Mouse (Mus musculus): ENCODE measurements around the gene Gins2. TPM values are rescaled to one million over a fixed set of nuclear protein-coding genes. Genes with fewer than 3 reads are reported as not detected.

Gins2 gene
- polyA plus RNA-seq, 1 experiment from 2014 or later: 20.3 TPM

- peak; percentile 84 for ATAC-seq
- TF ChIP-seq EP300 (IDR thresholded peaks at IDR 0.05; ENCODE audit: low read depth) (peak; percentile 44), CTCF (IDR thresholded peaks at IDR 0.05; ENCODE audit: low read depth) (no peak)
- H3K27me3 ChIP-seq (ENCODE audit: insufficient read depth, low read length): no peaks in the 10 kb centered on the region
- H3K4me2 ChIP-seq (ENCODE audit: low read depth, low read length): 0 out of 2 replicates have a peak overlapping the region, but pooled peaks have one; percentile 6
- peak; percentile 56 for DNase-seq
- no peaks in the 10 kb centered on the region for H3K9me3 ChIP-seq (ENCODE audit: low read length)
- H3K4me1 ChIP-seq (ENCODE audit: insufficient read depth): peaks cover 19% of the 10 kb centered on the region
- no peak overlapping the region for H3K9ac ChIP-seq (replicated peaks)
- H3K36me3 ChIP-seq (replicated peaks; ENCODE audit: insufficient read depth, low read length): no peaks in the 10 kb centered on the region
- 57% methylated on average over 11 of the region's 11 CpGs for WGBS (ENCODE audit: insufficient replicate concordance)
- H3K4me3 ChIP-seq (ENCODE audit: low read depth, low read length): no peak overlapping the region
- H3K27ac ChIP-seq (ENCODE audit: low read depth): peak overlapping the region; percentile 97
These were observed 30.4 kb upstream of the Gins2 start for GRCm38 (mm10) chr8:120619235-120620180.

GRCm38 (mm10) chr8:120618110-120618509 is 29.0 kb upstream of the Gins2 start:
- H3K9me3 ChIP-seq (ENCODE audit: low read length): no peaks in the 10 kb centered on the region
- H3K4me1 ChIP-seq (ENCODE audit: insufficient read depth): peaks cover 19% of the 10 kb centered on the region
- no peak overlapping the region for H3K9ac ChIP-seq (replicated peaks)
- ATAC-seq: no peak
- no peak overlapping the region for H3K27ac ChIP-seq (ENCODE audit: low read depth)
- peak; percentile 83 for DNase-seq
- H3K27me3 ChIP-seq (ENCODE audit: insufficient read depth, low read length): no peaks in the 10 kb centered on the region
- TF ChIP-seq CTCF (IDR thresholded peaks at IDR 0.05; ENCODE audit: low read depth) (peak; percentile 92), EP300 (IDR thresholded peaks at IDR 0.05; ENCODE audit: low read depth) (no peak)
- no peak overlapping the region for H3K4me2 ChIP-seq (ENCODE audit: low read depth, low read length)
- 4% methylated on average over 6 of the region's 6 CpGs for WGBS (ENCODE audit: insufficient replicate concordance)
- H3K4me3 ChIP-seq (ENCODE audit: low read depth, low read length): no peak overlapping the region
- no peaks in the 10 kb centered on the region for H3K36me3 ChIP-seq (replicated peaks; ENCODE audit: insufficient read depth, low read length)

GRCm38 (mm10) chr8:120616663-120617626 is 27.8 kb upstream of the Gins2 start:
- no peak overlapping the region for H3K4me3 ChIP-seq (ENCODE audit: low read depth, low read length)
- no peaks in the 10 kb centered on the region for H3K36me3 ChIP-seq (replicated peaks; ENCODE audit: insufficient read depth, low read length)
- no peaks in the 10 kb centered on the region for H3K9me3 ChIP-seq (ENCODE audit: low read length)
- H3K27me3 ChIP-seq (ENCODE audit: insufficient read depth, low read length): no peaks in the 10 kb centered on the region
- H3K27ac ChIP-seq (ENCODE audit: low read depth): no peak overlapping the region
- H3K4me1 ChIP-seq (ENCODE audit: insufficient read depth): peaks cover 18% of the 10 kb centered on the region
- no peak for TF ChIP-seq CTCF (IDR thresholded peaks at IDR 0.05; ENCODE audit: low read depth)
- TF ChIP-seq EP300 (IDR thresholded peaks at IDR 0.05; ENCODE audit: low read depth): no peak
- 55% methylated on average over 7 of the region's 8 CpGs for WGBS (ENCODE audit: insufficient replicate concordance)
- H3K4me2 ChIP-seq (ENCODE audit: low read depth, low read length): no peak overlapping the region
- DNase-seq (no peak), ATAC-seq (no peak)
- no peak overlapping the region for H3K9ac ChIP-seq (replicated peaks)

- WGBS (ENCODE audit: insufficient replicate concordance): 85% methylated on average over 3 of the region's 3 CpGs
- Histone ChIP-seq H3K9me3 (ENCODE audit: low read length) (no peaks in the 10 kb centered on the region), H3K4me1 (ENCODE audit: insufficient read depth) (no peaks in the 10 kb centered on the region; the same call in 1 of the 2 replicates), H3K4me3 (ENCODE audit: low read depth, low read length) (no peak overlapping the region), H3K4me2 (ENCODE audit: low read depth, low read length) (no peak overlapping the region), H3K9ac (replicated peaks) (no peak overlapping the region), H3K27ac (ENCODE audit: low read depth) (no peak overlapping the region), H3K27me3 (ENCODE audit: insufficient read depth, low read length) (no peaks in the 10 kb centered on the region), H3K36me3 (replicated peaks; ENCODE audit: insufficient read depth, low read length) (no peaks in the 10 kb centered on the region)
- DNase-seq (no peak), ATAC-seq (no peak)
- TF ChIP-seq CTCF (IDR thresholded peaks at IDR 0.05; ENCODE audit: low read depth): no peak
- no peak for TF ChIP-seq EP300 (IDR thresholded peaks at IDR 0.05; ENCODE audit: low read depth)
These were observed 25.4 kb upstream of the Gins2 start for GRCm38 (mm10) chr8:120614491-120614890.

- Histone ChIP-seq H3K4me3 (ENCODE audit: low read depth, low read length) (no peak overlapping the region), H3K36me3 (replicated peaks; ENCODE audit: insufficient read depth, low read length) (no peaks in the 10 kb centered on the region), H3K9ac (replicated peaks) (no peak overlapping the region), H3K27ac (ENCODE audit: low read depth) (no peak overlapping the region), H3K4me1 (ENCODE audit: insufficient read depth) (no peaks in the 10 kb centered on the region), H3K27me3 (ENCODE audit: insufficient read depth, low read length) (no peaks in the 10 kb centered on the region), H3K9me3 (ENCODE audit: low read length) (no peaks in the 10 kb centered on the region), H3K4me2 (ENCODE audit: low read depth, low read length) (no peak overlapping the region)
- no peak for TF ChIP-seq CTCF (IDR thresholded peaks at IDR 0.05; ENCODE audit: low read depth)
- TF ChIP-seq EP300 (IDR thresholded peaks at IDR 0.05; ENCODE audit: low read depth): no peak
- DNase-seq (no peak), ATAC-seq (no peak)
- 77% methylated on average over 6 of the region's 6 CpGs for WGBS (ENCODE audit: insufficient replicate concordance)
These were observed 21.7 kb upstream of the Gins2 start for GRCm38 (mm10) chr8:120610824-120611223.

- H3K36me3 ChIP-seq (replicated peaks; ENCODE audit: insufficient read depth, low read length): no peaks in the 10 kb centered on the region
- H3K9me3 ChIP-seq (ENCODE audit: low read length): no peaks in the 10 kb centered on the region
- H3K4me2 ChIP-seq (ENCODE audit: low read depth, low read length): peak overlapping the region; percentile 42
- ATAC-seq (peak; percentile 64; the same call in 1 of the 2 replicates), DNase-seq (peak; percentile 83)
- WGBS (ENCODE audit: insufficient replicate concordance): 7% methylated on average over 7 of the region's 7 CpGs
- TF ChIP-seq EP300 (IDR thresholded peaks at IDR 0.05; ENCODE audit: low read depth): no peak
- peak; percentile 93 for TF ChIP-seq CTCF (IDR thresholded peaks at IDR 0.05; ENCODE audit: low read depth)
- no peaks in the 10 kb centered on the region for H3K4me1 ChIP-seq (ENCODE audit: insufficient read depth)
- H3K9ac ChIP-seq (replicated peaks): no peak overlapping the region
- H3K27me3 ChIP-seq (ENCODE audit: insufficient read depth, low read length): no peaks in the 10 kb centered on the region
- no peak overlapping the region for H3K4me3 ChIP-seq (ENCODE audit: low read depth, low read length)
- no peak overlapping the region for H3K27ac ChIP-seq (ENCODE audit: low read depth)
These were observed 18.8 kb upstream of the Gins2 start for GRCm38 (mm10) chr8:120607885-120608284.
